Mouse (Mus musculus) kidney, postnatal 4 days (tissue): Measurements from ENCODE around the gene Cd33.

Experiments used
- DNase-seq, 2 experiments: peaks; one replicate each; pipeline ENCODE4 v3.0.0; 2021; ENCODE audit warnings: mixed read lengths in 2 of 2

The Cd33 gene

GRCm38 (mm10) chr7:43512519-43512918 lies 31.7 kb downstream of the Cd33 start:
- no peak for DNase-seq

DNA sequence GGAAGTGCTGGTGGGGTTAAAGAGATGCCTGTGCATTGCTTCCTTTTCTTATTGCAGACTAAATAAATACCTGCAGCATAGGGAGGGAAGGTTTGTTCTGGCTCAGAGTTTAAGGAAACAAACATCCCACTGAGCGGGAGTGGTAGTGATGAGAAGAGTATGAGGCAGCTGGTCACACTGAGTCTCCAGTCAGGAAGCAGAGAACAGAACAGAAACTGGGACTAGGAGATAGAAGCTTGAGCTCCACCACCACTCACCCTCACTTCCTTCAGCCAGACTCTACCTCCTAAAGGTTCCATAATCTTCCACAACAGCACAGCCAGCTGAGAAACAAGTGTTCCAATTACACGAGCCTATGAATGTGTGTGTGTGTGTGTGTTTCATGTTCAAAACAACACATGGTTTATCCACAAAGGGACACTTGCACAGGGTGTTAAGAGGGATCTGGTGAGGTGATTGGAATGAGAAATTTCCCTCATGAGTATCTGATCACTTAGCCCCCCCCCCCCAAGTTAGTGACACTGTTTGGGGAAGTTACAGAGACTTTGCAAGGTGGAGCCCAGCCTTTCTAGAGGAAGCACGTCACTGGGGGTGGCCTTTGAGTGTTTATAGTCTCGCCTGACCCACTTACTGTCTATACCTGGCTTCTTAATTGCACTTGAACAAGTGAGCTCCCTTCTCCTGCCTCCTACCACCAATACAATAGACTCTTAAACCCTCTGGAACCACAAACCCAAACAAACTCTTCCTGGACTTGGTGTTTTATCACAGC lies 32.3 kb downstream of the Cd33 start:
- DNase-seq = no peak

DNA sequence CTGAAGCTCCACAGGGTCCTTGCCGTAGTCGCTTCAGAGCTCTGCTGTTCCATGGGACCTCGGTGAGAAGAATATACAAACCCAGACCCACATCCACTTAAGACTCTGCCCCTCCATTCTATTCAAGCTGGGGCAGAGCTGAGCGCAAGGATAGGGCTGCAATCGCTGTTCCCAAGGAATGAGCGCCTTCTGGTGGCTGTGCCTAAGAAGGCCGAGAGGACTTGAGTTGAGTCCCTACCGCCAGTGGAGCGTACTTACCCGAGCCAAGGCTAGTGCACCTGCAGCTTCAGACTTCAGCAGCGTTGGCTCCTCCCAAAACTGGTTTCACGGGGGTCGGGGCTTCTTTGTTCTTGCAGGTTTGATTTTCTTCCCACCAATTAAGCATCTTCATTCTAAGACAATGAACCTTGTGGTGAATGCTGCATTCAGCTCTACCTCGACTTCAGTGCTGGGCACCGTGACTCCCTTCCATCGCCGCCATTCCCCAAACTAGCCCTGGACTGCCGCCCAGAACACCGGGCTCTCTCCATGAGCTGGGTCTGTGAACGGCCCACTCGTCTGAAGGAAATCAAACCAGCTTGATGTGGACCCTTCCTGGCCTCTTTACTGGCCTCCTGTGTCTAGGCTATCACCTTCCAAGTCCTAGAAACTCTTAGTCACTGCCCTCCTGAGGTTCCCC lies 48.7 kb downstream of the Cd33 start:
- peak; percentile 71 to 80 for DNase-seq

- no peak for DNase-seq
These were observed 53.4 kb downstream of the Cd33 start for GRCm38 (mm10) chr7:43490861-43491260.

GRCm38 (mm10) chr7:43490182-43490584 lies 54.0 kb downstream of the Cd33 start:
- DNase-seq = peak; percentile 72 to 76

- peak in 1 of 2 experiments; percentile 13 for DNase-seq
These were observed 54.5 kb downstream of the Cd33 start, which contains the start of gene Iglon5 for GRCm38 (mm10) chr7:43489631-43490125. Gene Iglon5 (minus strand): TSS chr7:43490075.

- no peak for DNase-seq
These were observed 55.6 kb downstream of the Cd33 start for GRCm38 (mm10) chr7:43488646-43489045.

DNA sequence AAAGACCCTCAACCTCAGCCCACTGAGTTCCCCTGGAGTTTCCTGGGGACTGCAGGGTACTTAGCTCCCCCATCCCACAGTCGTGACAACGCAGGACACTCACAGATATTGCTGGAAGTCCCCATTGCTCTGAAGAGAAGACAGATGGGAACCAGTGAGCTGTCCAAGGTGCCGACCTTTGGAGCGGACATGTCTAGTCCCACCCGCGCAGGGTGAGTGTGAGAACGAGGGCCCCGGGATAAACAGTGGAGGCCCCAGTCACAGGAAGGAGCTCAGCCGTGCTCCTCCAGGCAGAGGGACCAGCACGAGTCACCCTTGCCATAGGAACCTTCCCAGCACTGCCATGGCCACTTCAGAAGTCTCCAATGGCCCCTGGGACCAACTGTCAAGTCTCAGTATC lies 61.0 kb downstream of the Cd33 start:
- DNase-seq = peak; percentile 78 to 80

GRCm38 (mm10) chr7:43482090-43482716 lies 62.0 kb downstream of the Cd33 start:
- peak; percentile 68 to 69 for DNase-seq

DNA sequence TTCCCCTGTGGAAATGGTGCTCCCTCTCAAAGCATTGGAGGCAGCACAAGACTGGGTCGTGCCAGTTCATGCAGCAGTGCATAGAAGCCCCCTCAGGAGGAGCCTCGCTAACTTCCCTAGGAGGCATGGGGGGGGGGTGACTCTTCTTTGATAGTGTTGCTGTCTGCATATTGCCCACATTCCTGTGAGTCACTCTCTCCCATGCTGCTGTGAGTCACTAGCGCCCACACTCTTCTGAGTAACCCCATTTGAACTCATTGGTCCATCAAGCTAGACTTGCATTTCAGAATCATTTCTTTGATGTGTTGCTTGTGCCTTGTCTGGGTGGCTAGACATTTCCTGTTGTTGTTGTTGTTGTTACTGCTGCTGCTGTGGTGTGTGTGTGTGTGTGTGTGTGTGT lies 63.0 kb downstream of the Cd33 start:
- DNase-seq = no peak

DNA sequence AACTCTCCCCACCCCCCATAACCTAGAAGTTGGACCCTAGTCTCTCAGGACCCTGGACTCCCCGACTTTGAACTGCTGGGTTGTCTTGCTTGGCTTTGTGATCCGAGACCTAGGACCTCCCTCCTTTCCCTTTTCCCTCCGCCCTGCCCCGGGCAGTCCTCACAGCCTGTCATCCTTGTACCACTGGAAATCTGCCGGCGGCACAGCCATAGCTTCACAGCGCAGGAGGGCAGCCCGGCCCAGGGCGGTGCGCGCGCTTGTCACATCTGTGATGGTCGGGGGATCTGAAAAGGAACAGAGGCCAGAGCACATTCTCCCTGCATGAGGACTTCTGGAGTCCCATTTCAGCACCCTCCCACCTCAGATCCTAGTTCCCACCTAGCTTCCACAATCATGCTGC lies 67.9 kb downstream of the Cd33 start:
- DNase-seq = peak in 1 of 2 experiments; percentile 29

DNA sequence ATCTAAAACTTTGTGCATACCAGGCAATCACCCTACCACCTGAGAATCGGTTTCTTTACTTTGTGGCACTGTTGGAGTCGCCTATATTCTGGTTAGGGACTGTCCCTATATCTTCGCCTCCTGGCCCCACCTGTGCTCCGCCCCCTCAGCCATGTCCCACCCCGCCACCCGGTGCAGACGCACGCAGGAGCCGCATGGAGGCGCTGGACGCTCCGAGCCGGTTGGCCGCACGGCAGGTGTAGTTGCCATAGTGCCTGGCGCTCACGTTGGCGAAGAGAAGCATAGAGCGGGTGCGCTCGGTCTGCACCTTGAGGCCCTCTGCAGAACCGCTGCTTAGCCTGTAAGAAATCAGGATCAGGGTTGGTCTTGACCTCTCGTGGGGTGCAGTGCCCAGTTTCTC lies 68.5 kb downstream of the Cd33 start:
- DNase-seq = peak; percentile 62 to 76
